Mouse (Mus musculus) lung, postnatal 25 days (tissue): Measurements from ENCODE around the gene Alyref.

ENCODE experiments used
- DNase-seq: peaks from one replicate; pipeline ENCODE4 v3.0.0; 2022; ENCODE audit warnings: low spot score

The Alyref gene

GRCm38 (mm10) chr11:120626785-120627467, 28.8 kb upstream of the Alyref start:
- no peak for DNase-seq

- DNase-seq: no peak
These were observed 27.1 kb upstream of the Alyref start, which contains the start of gene Sirt7 for GRCm38 (mm10) chr11:120625152-120625775. Sirt7 (minus strand) TSS chr11:120625240.

- peak; percentile 89 for DNase-seq
These were observed 26.5 kb upstream of the Alyref start for GRCm38 (mm10) chr11:120624680-120625111.

- peak; percentile 70 for DNase-seq
These were observed 26.0 kb upstream of the Alyref start for GRCm38 (mm10) chr11:120623961-120624679.

GRCm38 (mm10) chr11:120622805-120623204, 24.6 kb upstream of the Alyref start:
- DNase-seq: no peak

- no peak for DNase-seq
These were observed 22.0 kb upstream of the Alyref start for GRCm38 (mm10) chr11:120620195-120620594.

GRCm38 (mm10) chr11:120618619-120619535, 20.7 kb upstream of the Alyref start:
- DNase-seq: no peak

- DNase-seq: peak; percentile 93
These were observed 19.5 kb upstream of the Alyref start, which contains the start of gene Pcyt2 for GRCm38 (mm10) chr11:120617519-120618112. Pcyt2 (minus strand) TSS chr11:120617936.

GRCm38 (mm10) chr11:120616617-120617294, 18.6 kb upstream of the Alyref start:
- no peak for DNase-seq

- DNase-seq: no peak
These were observed 17.5 kb upstream of the Alyref start for GRCm38 (mm10) chr11:120615606-120616203.

GRCm38 (mm10) chr11:120615167-120615566, 17.0 kb upstream of the Alyref start:
- DNase-seq: no peak

GRCm38 (mm10) chr11:120613976-120614375, 15.8 kb upstream of the Alyref start:
- DNase-seq: no peak

GRCm38 (mm10) chr11:120613481-120613972, 15.4 kb upstream of the Alyref start:
- no peak for DNase-seq

- DNase-seq: peak; percentile 68
These were observed 14.6 kb upstream of the Alyref start for GRCm38 (mm10) chr11:120612763-120613162.

GRCm38 (mm10) chr11:120610477-120611046, 12.4 kb upstream of the Alyref start:
- DNase-seq: no peak

- no peak for DNase-seq
These were observed 11.1 kb upstream of the Alyref start for GRCm38 (mm10) chr11:120609250-120609649.

- DNase-seq: no peak
These were observed 10.3 kb upstream of the Alyref start, which contains the start of gene Npb for GRCm38 (mm10) chr11:120608241-120609034. Npb (plus strand) TSS chr11:120608477.

GRCm38 (mm10) chr11:120606764-120607163, 8.6 kb upstream of the Alyref start:
- no peak for DNase-seq

GRCm38 (mm10) chr11:120605667-120606066, 7.5 kb upstream of the Alyref start:
- DNase-seq: no peak
